Mouse (Mus musculus) heart, postnatal 0 days (tissue): Measurements from ENCODE around the gene Ppp1r14c.

Source experiments
- CTCF ChIP-seq: IDR thresholded peaks from 2 replicates; pipeline ENCODE4 v1.5.1; 2016; ENCODE audit warnings: antibody characterized with exemption, control low read depth, low read depth
- EP300 ChIP-seq: IDR thresholded peaks from 2 replicates; pipeline ENCODE4 v1.6.1; 2016; ENCODE audit warnings: antibody characterized with exemption, low read depth

GRCm38 (mm10) chr10:3321406-3321805 lies 44.5 kb upstream of the Ppp1r14c start:
- TF ChIP-seq EP300 (no peak), CTCF (no peak)
